43 mouse cellular contexts compared by ENCODE assay signal in the genomic region with DNA sequence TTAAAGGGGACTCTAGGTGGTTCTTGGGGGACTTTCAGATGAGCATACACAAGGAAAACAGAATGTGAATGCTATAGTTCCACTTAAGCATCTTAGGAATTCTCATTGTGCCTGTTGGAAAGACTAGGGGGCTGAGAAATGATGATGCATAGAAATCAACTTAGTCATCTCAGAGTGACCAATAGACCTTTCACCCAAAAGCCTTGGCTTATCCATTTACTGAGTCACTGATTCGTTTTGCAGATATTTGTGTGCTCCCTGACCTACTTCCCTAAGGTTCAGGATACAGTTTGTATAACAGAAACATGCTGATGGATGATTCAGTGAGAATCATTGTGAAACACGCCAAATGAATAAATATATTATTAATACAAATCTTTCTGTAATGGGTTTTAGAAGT. TPM values are rescaled to one million over a fixed set of nuclear protein-coding genes. Genes with fewer than 3 reads are reported as not detected.
"Had no signal": no experiment of that assay in that cellular context is flagged by ENCODE, and none has a peak within 500 bp of the region (broad histone marks: within the 10 kb centered on the region; RNA-seq: fewer than 3 reads in every experiment).

No protein-coding gene starts in this region.

- H3K4me2 ChIP-seq: heart, embryonic 12.5 days; hindbrain, embryonic 12.5 days; hindbrain, embryonic 14.5 days; intestine, embryonic 15.5 days; limb, embryonic 13.5 days; limb, embryonic 15.5 days; liver, embryonic 11.5 days; liver, embryonic 13.5 days; liver, embryonic 15.5 days had no signal

- DNase-seq: gastrocnemius, postnatal 14 days; gastrocnemius, postnatal 36 days; heart, adult 11 months; heart, adult 2 months; heart, postnatal 10 days; heart, postnatal 4 days; kidney, adult 18-20 months; kidney, adult 8-10 months; kidney, postnatal 10 days; kidney, postnatal 25 days; kidney, postnatal 4 days; layer of hippocampus, adult 9-11 months; layer of hippocampus, postnatal 36 days; left cerebral cortex, postnatal 4 days; liver, embryonic 13.5 days had no signal

- H3K27ac ChIP-seq: heart, adult 2 months; heart, embryonic 10.5 days; hindbrain, embryonic 10.5 days; hindbrain, embryonic 12.5 days; hindbrain, embryonic 14.5 days; intestine, embryonic 15.5 days; limb, embryonic 13.5 days; limb, embryonic 15.5 days; liver, embryonic 13.5 days; liver, embryonic 15.5 days had no signal

- H3K36me3 ChIP-seq: heart, embryonic 10.5 days; heart, embryonic 12.5 days; hindbrain, embryonic 10.5 days; hindbrain, embryonic 12.5 days; intestine, embryonic 15.5 days; limb, embryonic 13.5 days; limb, embryonic 15.5 days; liver, embryonic 13.5 days; liver, embryonic 15.5 days had no signal

- H3K4me1 ChIP-seq: heart, embryonic 10.5 days; heart, embryonic 12.5 days; hindbrain, embryonic 10.5 days; hindbrain, embryonic 12.5 days; intestine, embryonic 15.5 days; limb, embryonic 13.5 days; limb, embryonic 15.5 days; liver, embryonic 13.5 days; liver, embryonic 15.5 days had no signal

- ATAC-seq: hindbrain, embryonic 16.5 days; inflammation-experienced regulatory T-cells, adult 6 months; intestine, embryonic 15.5 days; intestine, postnatal 0 days had no signal

- H3K9ac ChIP-seq: heart, embryonic 12.5 days; hindbrain, embryonic 12.5 days; hindbrain, embryonic 14.5 days; intestine, embryonic 15.5 days; limb, embryonic 13.5 days; limb, embryonic 15.5 days; liver, embryonic 13.5 days; liver, embryonic 15.5 days had no signal

- H3K9me3 ChIP-seq: intestine, embryonic 15.5 days; limb, embryonic 15.5 days; liver, embryonic 15.5 days had no signal

- H3K4me3 ChIP-seq: heart, adult 2 months; heart, embryonic 10.5 days; heart, embryonic 12.5 days; hindbrain, embryonic 10.5 days; hindbrain, embryonic 12.5 days; intestine, embryonic 15.5 days; limb, embryonic 13.5 days; limb, embryonic 15.5 days; liver, embryonic 13.5 days; liver, embryonic 15.5 days had no signal

- H3K27me3 ChIP-seq: heart, embryonic 12.5 days; hindbrain, embryonic 12.5 days; intestine, embryonic 15.5 days; limb, embryonic 13.5 days; limb, embryonic 15.5 days; liver, embryonic 13.5 days; liver, embryonic 15.5 days had no signal

RNA-seq across cellular contexts. Expression of gene Gm7257, which starts 28.7 kb away (rescaled TPM):
- total RNA-seq: gastrocnemius, adult 18-20 months; gastrocnemius, adult 8-10 months; gastrocnemius, postnatal 14 days; gastrocnemius, postnatal 36 days; heart, adult 2 months; heart, postnatal 10 days; heart, postnatal 25 days; heart, postnatal 4 days; layer of hippocampus, adult 8-10 months; layer of hippocampus, postnatal 14 days; layer of hippocampus, postnatal 36 days; left cerebral cortex, adult 18-20 months; left cerebral cortex, adult 8-10 months; left cerebral cortex, postnatal 10 days; left cerebral cortex, postnatal 25 days; left cerebral cortex, postnatal 4 days had no signal
- polyA plus RNA-seq: gonadal fat pad, adult 2 months; heart, adult 2 months; heart, embryonic 10.5 days; heart, embryonic 12.5 days; heart, embryonic 14.5 days; heart, embryonic 16.5 days; hindbrain, embryonic 10.5 days; hindbrain, embryonic 12.5 days; hindbrain, embryonic 14.5 days; hindbrain, embryonic 16.5 days; inflammation-experienced regulatory T-cells, adult 6 months; intestine, embryonic 15.5 days; intestine, postnatal 0 days; kidney, embryonic 14.5 days; kidney, embryonic 16.5 days; limb, embryonic 11.5 days; limb, embryonic 13.5 days; limb, embryonic 15.5 days; liver, embryonic 11.5 days; liver, embryonic 13.5 days; liver, embryonic 15.5 days had no signal
